Mouse (Mus musculus): ENCODE data around the gene Fam172a.

- no peak for TF ChIP-seq CTCF (IDR thresholded peaks at IDR 0.05; ENCODE audit: borderline replicate concordance, extremely low read depth, insufficient read depth, insufficient read length)
- TF ChIP-seq POLR2A (IDR thresholded peaks at IDR 0.05; ENCODE audit: borderline replicate concordance, extremely low read depth, insufficient read depth, insufficient read length, poor library complexity, severe bottlenecking): no peak
These were observed 482.2 kb downstream of the Fam172a start for GRCm38 (mm10) chr13:78183986-78184385.
